Mouse (Mus musculus): ENCODE measurements at regions not wholly inside any gene's neighbourhood (a gene's known extent, or its start where the extent isn't known, plus 50 kb on each side); places are given as distances from the start of the nearest gene placed in this dataset.

DNA sequence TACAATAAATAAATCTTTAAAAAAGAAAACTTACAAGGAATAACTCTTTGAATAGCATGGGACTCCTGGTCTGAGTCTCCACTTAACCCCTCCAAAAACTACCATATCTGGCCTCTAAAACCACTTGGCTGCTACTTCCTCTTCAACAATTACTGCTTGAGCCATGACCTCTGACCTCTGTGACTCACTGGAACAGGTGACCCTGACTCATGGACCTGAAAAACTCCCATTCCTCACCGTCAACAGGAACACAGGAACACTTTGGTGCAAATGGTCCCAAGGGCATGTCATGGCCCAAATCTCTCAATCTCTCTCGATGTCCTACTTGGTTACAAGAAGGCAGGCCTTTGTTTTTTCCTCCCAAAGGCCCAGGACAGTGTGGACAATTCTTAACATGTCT, 145.1 kb downstream of the Basp1 start:
- H3K9ac ChIP-seq (ENCODE audit: low read depth, low read length), result no peak overlapping the region
- H3K36me3 ChIP-seq (ENCODE audit: control insufficient read depth, insufficient read depth, low read length), result no peaks in the 10 kb centered on the region
- intact Hi-C loops (cut with DNase I), result no loop called here
- no peaks in the 10 kb centered on the region for H3K27me3 ChIP-seq (ENCODE audit: control insufficient read depth, insufficient read depth, low read length)
- no peak overlapping the region for H3K27ac ChIP-seq
- H3K79me2 ChIP-seq (replicated peaks; ENCODE audit: control insufficient read depth, insufficient read depth, low read length), result no peaks in the 10 kb centered on the region
- 56% methylated on average over 2 of the region's 2 CpGs for WGBS
- peaks cover 2% of the 10 kb centered on the region; the same call in 1 of the 2 replicates for H3K4me1 ChIP-seq (ENCODE audit: control insufficient read depth, insufficient read depth, low read length)
- DNase-seq, result no peak
- H3K4me3 ChIP-seq, result no peak overlapping the region
- TF ChIP-seq EP300 (IDR thresholded peaks at IDR 0.05; ENCODE audit: insufficient read depth, low read depth, low read length) (no peak), POLR2A (IDR thresholded peaks at IDR 0.05; ENCODE audit: insufficient read depth, low read depth, low read length) (no peak), CTCF (IDR thresholded peaks at IDR 0.05) (no peak)

DNA sequence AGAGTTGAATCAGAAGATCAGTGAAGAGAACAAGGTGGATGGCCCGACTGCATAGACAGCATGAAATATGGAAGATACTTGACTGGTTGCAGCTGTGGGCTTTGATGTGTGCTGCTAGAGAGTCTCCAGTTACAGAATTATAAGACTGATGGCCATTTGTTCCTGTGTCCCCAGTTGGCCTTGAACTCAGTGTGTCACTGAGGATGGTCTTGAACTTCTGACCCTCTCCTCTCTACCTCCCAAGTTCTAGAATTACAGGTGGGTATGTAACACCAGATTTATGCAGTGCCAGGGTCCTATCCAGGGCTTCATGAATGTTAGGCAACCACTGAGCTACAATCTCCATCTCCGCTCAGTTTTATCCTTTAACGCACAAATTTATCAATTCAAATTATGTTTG, 146.1 kb downstream of the Basp1 start:
- TF ChIP-seq EP300 (IDR thresholded peaks at IDR 0.05; ENCODE audit: insufficient read depth, low read depth, low read length), result no peak
- TF ChIP-seq CTCF (IDR thresholded peaks at IDR 0.05), result no peak
- no peak for TF ChIP-seq POLR2A (IDR thresholded peaks at IDR 0.05; ENCODE audit: insufficient read depth, low read depth, low read length)
- no peak for DNase-seq
- H3K4me1 ChIP-seq (ENCODE audit: control insufficient read depth, insufficient read depth, low read length), result peaks cover 2% of the 10 kb centered on the region; the same call in 1 of the 2 replicates
- H3K4me3 ChIP-seq, result no peak overlapping the region
- intact Hi-C loops (cut with DNase I), result no loop called here
- H3K27ac ChIP-seq, result no peak overlapping the region
- WGBS, result 87% methylated on average over 3 of the region's 3 CpGs
- H3K36me3 ChIP-seq (ENCODE audit: control insufficient read depth, insufficient read depth, low read length), result no peaks in the 10 kb centered on the region
- H3K27me3 ChIP-seq (ENCODE audit: control insufficient read depth, insufficient read depth, low read length), result no peaks in the 10 kb centered on the region
- no peak overlapping the region for H3K9ac ChIP-seq (ENCODE audit: low read depth, low read length)
- no peaks in the 10 kb centered on the region for H3K79me2 ChIP-seq (replicated peaks; ENCODE audit: control insufficient read depth, insufficient read depth, low read length)

DNA sequence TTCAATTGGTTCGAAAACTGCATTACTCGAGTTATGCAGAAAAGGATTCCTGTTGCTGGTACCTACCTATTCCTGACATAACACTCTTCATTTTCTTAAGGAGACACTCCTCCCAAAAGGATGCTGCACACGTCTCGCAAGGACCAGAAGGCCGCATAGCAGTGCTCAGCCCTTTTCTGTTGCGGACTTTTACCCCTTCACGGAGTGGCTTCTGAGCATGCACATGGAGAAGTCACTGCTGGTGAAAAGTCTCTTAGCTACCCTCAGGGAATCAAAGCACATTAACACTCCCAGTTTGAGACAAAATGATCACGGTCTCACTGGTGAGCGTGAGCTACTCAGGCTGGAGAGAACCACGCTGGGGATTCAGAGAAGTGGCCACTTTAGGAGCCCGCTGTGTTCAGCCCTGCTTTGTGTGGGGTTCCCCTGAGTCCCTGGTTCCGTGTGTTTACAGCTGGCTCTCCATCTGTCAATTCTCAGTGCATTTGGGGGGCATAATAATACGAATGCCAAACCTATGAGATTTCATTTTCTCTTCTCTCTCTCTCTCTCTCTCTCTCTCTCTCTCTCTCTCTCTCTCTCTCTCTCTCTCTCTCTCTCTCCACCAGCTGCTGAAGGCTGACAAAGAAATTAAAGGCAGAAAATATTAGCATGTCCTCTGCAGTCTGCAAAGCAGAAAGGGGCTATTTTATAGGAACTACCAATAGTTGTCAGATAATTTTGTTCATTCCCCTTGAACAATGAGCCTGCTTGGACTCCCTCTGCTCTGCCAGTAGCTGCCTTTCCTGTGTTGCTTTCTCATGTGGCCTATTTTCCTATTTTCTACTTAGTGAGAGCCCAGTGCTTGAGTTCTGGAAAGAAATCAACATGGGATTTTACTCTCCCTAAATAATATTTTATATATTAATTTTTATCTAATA, 160.7 kb downstream of the Basp1 start:
- no peak overlapping the region for H3K9ac ChIP-seq (ENCODE audit: low read depth, low read length)
- H3K36me3 ChIP-seq (ENCODE audit: control insufficient read depth, insufficient read depth, low read length), result no peaks in the 10 kb centered on the region
- no peak for DNase-seq
- H3K27me3 ChIP-seq (ENCODE audit: control insufficient read depth, insufficient read depth, low read length), result no peaks in the 10 kb centered on the region
- TF ChIP-seq CTCF (IDR thresholded peaks at IDR 0.05) (no peak), POLR2A (IDR thresholded peaks at IDR 0.05; ENCODE audit: insufficient read depth, low read depth, low read length) (no peak), EP300 (IDR thresholded peaks at IDR 0.05; ENCODE audit: insufficient read depth, low read depth, low read length) (no peak)
- no peaks in the 10 kb centered on the region for H3K79me2 ChIP-seq (replicated peaks; ENCODE audit: control insufficient read depth, insufficient read depth, low read length)
- H3K27ac ChIP-seq, result no peak overlapping the region
- no peaks in the 10 kb centered on the region for H3K4me1 ChIP-seq (ENCODE audit: control insufficient read depth, insufficient read depth, low read length)
- WGBS, result 73% methylated on average over 13 of the region's 13 CpGs
- intact Hi-C loops (cut with DNase I), result no loop called here
- H3K4me3 ChIP-seq, result no peak overlapping the region

DNA sequence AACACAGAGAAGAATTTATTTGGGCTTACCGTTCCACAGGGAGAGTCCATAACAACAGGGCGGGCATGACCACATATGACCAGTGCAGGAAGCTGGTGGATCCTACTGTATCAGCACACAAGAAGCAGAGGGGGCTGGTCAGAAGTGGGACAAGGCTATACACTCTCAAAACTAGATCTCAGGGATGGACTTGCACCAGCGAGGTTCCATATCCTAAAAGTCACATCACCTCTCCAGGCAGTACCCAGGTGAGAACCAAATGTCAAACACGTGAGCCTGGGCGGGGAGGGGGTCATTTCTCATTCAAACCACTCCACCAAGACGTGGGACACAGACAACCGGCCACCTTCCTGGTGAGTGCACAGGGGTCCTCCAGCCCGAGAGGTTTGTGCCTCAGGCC, 167.9 kb downstream of the Basp1 start:
- DNase-seq, result no peak
- 83% methylated on average over 8 of the region's 8 CpGs for WGBS
- intact Hi-C loops (cut with DNase I), result no loop called here
- Histone ChIP-seq H3K9ac (ENCODE audit: low read depth, low read length) (no peak overlapping the region), H3K79me2 (replicated peaks; ENCODE audit: control insufficient read depth, insufficient read depth, low read length) (no peaks in the 10 kb centered on the region), H3K4me3 (no peak overlapping the region), H3K36me3 (ENCODE audit: control insufficient read depth, insufficient read depth, low read length) (no peaks in the 10 kb centered on the region), H3K27ac (no peak overlapping the region), H3K27me3 (ENCODE audit: control insufficient read depth, insufficient read depth, low read length) (no peaks in the 10 kb centered on the region), H3K4me1 (ENCODE audit: control insufficient read depth, insufficient read depth, low read length) (no peaks in the 10 kb centered on the region)
- TF ChIP-seq EP300 (IDR thresholded peaks at IDR 0.05; ENCODE audit: insufficient read depth, low read depth, low read length) (no peak), CTCF (IDR thresholded peaks at IDR 0.05) (no peak)

DNA sequence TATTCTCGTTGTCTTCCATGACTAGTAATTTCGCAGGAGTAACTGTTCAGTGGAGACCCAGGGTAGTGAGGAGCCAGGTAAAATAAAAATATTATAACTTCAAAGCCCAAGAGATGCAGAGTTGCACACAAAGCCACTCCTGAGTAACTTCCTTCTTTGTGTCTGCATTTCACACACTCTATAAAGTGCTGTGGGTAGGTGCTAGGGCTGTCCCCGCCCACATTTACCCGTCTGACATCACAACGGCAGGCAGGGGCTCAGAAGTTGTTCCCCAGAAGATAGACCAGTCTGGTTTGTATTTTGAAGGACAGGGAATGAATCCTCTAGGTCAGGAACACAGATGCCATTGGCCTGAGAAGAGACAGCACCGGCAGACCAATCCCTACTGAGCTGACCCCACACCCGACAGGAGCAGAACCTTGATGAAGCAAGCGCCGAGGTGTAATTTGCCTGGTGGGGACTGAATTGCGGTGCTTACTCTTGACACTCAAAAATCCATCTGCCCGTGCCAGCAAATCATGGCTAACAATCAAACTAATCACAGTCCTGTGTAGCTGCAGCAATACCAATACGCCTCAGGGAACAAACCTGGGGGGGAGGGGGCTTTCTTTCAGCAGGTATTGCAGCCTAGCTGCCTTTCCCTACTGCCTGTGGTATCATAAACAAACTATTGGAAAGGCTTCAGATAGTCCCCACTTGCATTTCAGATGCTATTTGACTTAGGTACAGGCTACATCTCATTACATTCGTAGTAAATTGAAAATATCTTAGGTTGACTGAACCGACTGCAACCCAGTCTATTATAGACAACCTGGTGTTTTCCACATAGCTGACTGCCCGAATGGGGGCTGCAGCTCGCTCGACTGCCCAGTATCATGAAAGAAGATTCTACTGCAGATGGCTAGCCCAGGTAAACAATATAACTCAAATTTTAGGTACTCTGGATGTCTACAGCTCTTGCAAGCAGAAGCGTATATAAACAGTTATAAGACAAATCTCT, 175.6 kb downstream of the Basp1 start:
- no peak overlapping the region for H3K27ac ChIP-seq
- H3K4me1 ChIP-seq (ENCODE audit: control insufficient read depth, insufficient read depth, low read length), result no peaks in the 10 kb centered on the region
- H3K36me3 ChIP-seq (ENCODE audit: control insufficient read depth, insufficient read depth, low read length), result no peaks in the 10 kb centered on the region
- no peak overlapping the region for H3K4me3 ChIP-seq
- no peak for DNase-seq
- 80% methylated on average over 18 of the region's 18 CpGs for WGBS
- no peaks in the 10 kb centered on the region for H3K79me2 ChIP-seq (replicated peaks; ENCODE audit: control insufficient read depth, insufficient read depth, low read length)
- H3K9ac ChIP-seq (ENCODE audit: low read depth, low read length), result no peak overlapping the region
- TF ChIP-seq POLR2A (IDR thresholded peaks at IDR 0.05; ENCODE audit: insufficient read depth, low read depth, low read length) (no peak), EP300 (IDR thresholded peaks at IDR 0.05; ENCODE audit: insufficient read depth, low read depth, low read length) (no peak), CTCF (IDR thresholded peaks at IDR 0.05) (no peak)
- no peaks in the 10 kb centered on the region for H3K27me3 ChIP-seq (ENCODE audit: control insufficient read depth, insufficient read depth, low read length)
- intact Hi-C loops (cut with DNase I), result no loop called here
